Comparison of ENCODE assay signal across 16 mouse cellular contexts in genomic region chrX:42013776-42014175, GRCm38 (mm10).
"Had no signal": no experiment of that assay in that cellular context is flagged by ENCODE, and none has a peak within 500 bp of the region (broad histone marks: within the 10 kb centered on the region; RNA-seq: fewer than 3 reads in every experiment).

No protein-coding gene starts in this region.

- H3K4me1 ChIP-seq: limb, embryonic 13.5 days; midbrain, embryonic 15.5 days; neural tube, embryonic 13.5 days had no signal

- H3K4me2 ChIP-seq: limb, embryonic 13.5 days; midbrain, embryonic 11.5 days; midbrain, embryonic 15.5 days; neural tube, embryonic 13.5 days had no signal

- DNase-seq: kidney, adult 11 months; kidney, adult 9 months; kidney, postnatal 10 days; kidney, postnatal 4 days; left cerebral cortex, postnatal 4 days; lung, adult 2 months; lung, postnatal 36 days; right cerebral cortex, postnatal 14 days; thymus, adult 18-20 months; thymus, postnatal 14 days had no signal

- H3K27ac ChIP-seq: layer of hippocampus, adult 2 months; limb, embryonic 13.5 days; midbrain, embryonic 15.5 days; neural tube, embryonic 13.5 days had no signal

- ATAC-seq: lung, postnatal 0 days; midbrain, embryonic 15.5 days had no signal

- H3K9me3 ChIP-seq: limb, embryonic 13.5 days; neural tube, embryonic 13.5 days had no signal

- H3K4me3 ChIP-seq: layer of hippocampus, adult 2 months; limb, embryonic 13.5 days; midbrain, embryonic 15.5 days; neural tube, embryonic 13.5 days had no signal

- H3K9ac ChIP-seq: limb, embryonic 13.5 days; midbrain, embryonic 15.5 days; neural tube, embryonic 13.5 days had no signal

- H3K27me3 ChIP-seq: limb, embryonic 13.5 days; midbrain, embryonic 15.5 days; neural tube, embryonic 13.5 days had no signal

- H3K36me3 ChIP-seq: limb, embryonic 13.5 days; midbrain, embryonic 15.5 days; neural tube, embryonic 13.5 days had no signal
